Mouse (Mus musculus) bone marrow macrophage, adult 2 months (primary cell): Measurements from ENCODE around the gene Olfr94.

Source experiments
- CTCF ChIP-seq: IDR thresholded peaks from 2 replicates; pipeline ENCODE4 v1.5.1; 2012; ENCODE audit warnings: low read depth, mild to moderate bottlenecking, low read length, moderate library complexity
- POLR2A ChIP-seq: IDR thresholded peaks from 2 replicates; pipeline ENCODE4 v1.6.1; 2012; ENCODE audit warnings: mild to moderate bottlenecking, low read depth, low read length, borderline replicate concordance

- TF ChIP-seq POLR2A (no peak), CTCF (peak; percentile 99)
Measured at GRCm38 (mm10) chr17:37203206-37203916, 2.6 kb upstream of the Olfr94 start.
